Mouse (Mus musculus) embryo, embryonic 9.5 days (tissue): Measurements from ENCODE around the gene Nr1h3.

Experiments
- DNase-seq: peaks from one replicate; pipeline ENCODE4 v3.0.0-alpha.2; 2017; ENCODE audit errors: extremely low spot score

The Nr1h3 gene

GRCm38 (mm10) chr2:91202222-91202971 is at the start of gene Nr1h3, which contains the start of gene Acp2:
Nr1h3 (minus strand) TSS chr2:91202834.
Acp2 (plus strand) TSS chr2:91202885.
- peak; percentile 98 for DNase-seq

- no peak for DNase-seq
These were observed 49.4 kb upstream of the Nr1h3 start for GRCm38 (mm10) chr2:91252001-91252400.

GRCm38 (mm10) chr2:91248366-91248765 is 45.7 kb upstream of the Nr1h3 start:
- no peak for DNase-seq

GRCm38 (mm10) chr2:91244557-91245228 is 42.1 kb upstream of the Nr1h3 start:
- no peak for DNase-seq

GRCm38 (mm10) chr2:91243416-91243815 is 40.8 kb upstream of the Nr1h3 start:
- DNase-seq = no peak

GRCm38 (mm10) chr2:91242547-91242946 is 39.9 kb upstream of the Nr1h3 start:
- DNase-seq = no peak

GRCm38 (mm10) chr2:91237511-91238080 is 35.0 kb upstream of the Nr1h3 start:
- DNase-seq = peak; percentile 30

- peak; percentile 98 for DNase-seq
These were observed 34.2 kb upstream of the Nr1h3 start, which contains the start of gene Ddb2 for GRCm38 (mm10) chr2:91236601-91237510. Ddb2 (minus strand) TSS chr2:91236982.

GRCm38 (mm10) chr2:91229735-91230134 is 27.1 kb upstream of the Nr1h3 start:
- no peak for DNase-seq

GRCm38 (mm10) chr2:91223614-91224013 is 21.0 kb upstream of the Nr1h3 start:
- DNase-seq = no peak

GRCm38 (mm10) chr2:91220501-91220900 is 17.9 kb upstream of the Nr1h3 start:
- DNase-seq = no peak

GRCm38 (mm10) chr2:91217032-91217431 is 14.4 kb upstream of the Nr1h3 start:
- DNase-seq = no peak

GRCm38 (mm10) chr2:91213311-91213710 is 10.7 kb upstream of the Nr1h3 start:
- DNase-seq = no peak

- DNase-seq = no peak
These were observed 3.7 kb upstream of the Nr1h3 start for GRCm38 (mm10) chr2:91206254-91206775.

GRCm38 (mm10) chr2:91202972-91203656 is 480 bp upstream of the Nr1h3 start:
- no peak for DNase-seq

GRCm38 (mm10) chr2:91198888-91199287 is 3.7 kb downstream of the Nr1h3 start:
- DNase-seq = no peak

GRCm38 (mm10) chr2:91196577-91197001 is 6.0 kb downstream of the Nr1h3 start:
- no peak for DNase-seq

- peak; percentile 82 for DNase-seq
These were observed 7.9 kb downstream of the Nr1h3 start for GRCm38 (mm10) chr2:91194624-91195332.

GRCm38 (mm10) chr2:91190501-91190900 is 12.1 kb downstream of the Nr1h3 start:
- no peak for DNase-seq

GRCm38 (mm10) chr2:91187431-91187830 is 15.2 kb downstream of the Nr1h3 start:
- no peak for DNase-seq
